Mouse (Mus musculus) gastrocnemius, postnatal 36 days (tissue): ENCODE data around the gene Gm10518. TPM values are rescaled to one million over a fixed set of nuclear protein-coding genes. Genes with fewer than 3 reads are reported as not detected.

Experiments
- DNase-seq, 2 experiments: peaks; one replicate each; pipeline ENCODE4 v3.0.0; 2022
- intact Hi-C: fragments of 180-260 bp; cut with DNase I; formaldehyde crosslinking; loops from one replicate; pipeline ENCODE4 v1.15.1; 2025
- total RNA-seq, 2 experiments: library from RNA; stranded (reverse); gene quantifications; 2 replicates each; pipeline ENCODE4 v1.2.3; 2021

The Gm10518 gene
- total RNA-seq, 2 experiments from 2014 or later, result not detected

- intact Hi-C loops, result no loop called here
- no peak for DNase-seq
Observed at GRCm38 (mm10) chr1:179832710-179833240, 29.6 kb downstream of the Gm10518 start.

GRCm38 (mm10) chr1:179833596-179833995 lies 30.4 kb downstream of the Gm10518 start:
- no peak for DNase-seq
- intact Hi-C loops, result no loop called here

- intact Hi-C loops, result no loop called here
- DNase-seq, result no peak
Observed at GRCm38 (mm10) chr1:179835753-179836425, 32.7 kb downstream of the Gm10518 start.

- intact Hi-C loops, result no loop called here
Observed at GRCm38 (mm10) chr1:179836426-179837404, 33.5 kb downstream of the Gm10518 start.

GRCm38 (mm10) chr1:179842568-179842967 lies 39.4 kb downstream of the Gm10518 start:
- intact Hi-C loops, result loop anchor here (10.0 kb wide), 1 partner anchor 198 kb away; no protein-coding TSS in a partner anchor

More at GRCm38 (mm10) chr1:179836426-179837404, 33.5 kb downstream of the Gm10518 start:
- DNase-seq, result no peak

GRCm38 (mm10) chr1:179843981-179844380 lies 40.8 kb downstream of the Gm10518 start:
- no peak for DNase-seq
- intact Hi-C loops, result loop anchor here (2.0 to 10.0 kb wide), 2 partner anchors 41 to 199 kb away; partner anchors contain the start of genes Ahctf1 and Gm10518

More at GRCm38 (mm10) chr1:179842568-179842967, 39.4 kb downstream of the Gm10518 start:
- peak in 1 of 2 experiments; percentile 48 for DNase-seq

- intact Hi-C loops, result loop anchor here (2.0 to 10.0 kb wide), 3 partner anchors 42 to 382 kb away; partner anchors contain the start of genes Ahctf1 and Gm10518
- DNase-seq, result peak; percentile 46 to 57
Observed at GRCm38 (mm10) chr1:179844894-179845293, 41.7 kb downstream of the Gm10518 start.

- intact Hi-C loops, result loop anchor here (2.0 to 10.0 kb wide), 3 partner anchors 43 to 381 kb away; partner anchors contain the start of genes Ahctf1 and Gm10518
- DNase-seq, result no peak
Observed at GRCm38 (mm10) chr1:179845832-179846499, 42.8 kb downstream of the Gm10518 start.

- DNase-seq, result no peak
- intact Hi-C loops, result loop anchor here (5.0 to 10.0 kb wide), 2 partner anchors 202 to 380 kb away; no protein-coding TSS in a partner anchor
Observed at GRCm38 (mm10) chr1:179847173-179847572, 44.0 kb downstream of the Gm10518 start.

GRCm38 (mm10) chr1:179847759-179848389 lies 44.7 kb downstream of the Gm10518 start:
- peak; percentile 83 to 89 for DNase-seq
- intact Hi-C loops, result loop anchor here (5.0 to 10.0 kb wide), 2 partner anchors 203 to 379 kb away; no protein-coding TSS in a partner anchor

GRCm38 (mm10) chr1:179853421-179853820 lies 50.2 kb downstream of the Gm10518 start:
- intact Hi-C loops, result loop anchor here (10.0 kb wide), 1 partner anchor 551 kb away; no protein-coding TSS in a partner anchor
- no peak for DNase-seq

Other genes with a start within 250 kb of the Gm10518 start
- 10 to 100 TPM; 28.7 to 33.0 TPM for gene Sccpdh, start 135.2 kb upstream of the Gm10518 start, total RNA-seq
- under 1 TPM in 1 of 2 experiments, not detected in 1; 0.15 TPM for gene Kif28, start 58.1 kb upstream of the Gm10518 start, total RNA-seq
- gene Ahctf1, start 304 bp downstream of the Gm10518 start, total RNA-seq, result 10 to 100 TPM; 14.8 to 15.3 TPM
- gene Cdc42bpa, start 157.1 kb downstream of the Gm10518 start, total RNA-seq, result 10 to 100 TPM; 21.7 to 21.9 TPM